In the genomic region with DNA sequence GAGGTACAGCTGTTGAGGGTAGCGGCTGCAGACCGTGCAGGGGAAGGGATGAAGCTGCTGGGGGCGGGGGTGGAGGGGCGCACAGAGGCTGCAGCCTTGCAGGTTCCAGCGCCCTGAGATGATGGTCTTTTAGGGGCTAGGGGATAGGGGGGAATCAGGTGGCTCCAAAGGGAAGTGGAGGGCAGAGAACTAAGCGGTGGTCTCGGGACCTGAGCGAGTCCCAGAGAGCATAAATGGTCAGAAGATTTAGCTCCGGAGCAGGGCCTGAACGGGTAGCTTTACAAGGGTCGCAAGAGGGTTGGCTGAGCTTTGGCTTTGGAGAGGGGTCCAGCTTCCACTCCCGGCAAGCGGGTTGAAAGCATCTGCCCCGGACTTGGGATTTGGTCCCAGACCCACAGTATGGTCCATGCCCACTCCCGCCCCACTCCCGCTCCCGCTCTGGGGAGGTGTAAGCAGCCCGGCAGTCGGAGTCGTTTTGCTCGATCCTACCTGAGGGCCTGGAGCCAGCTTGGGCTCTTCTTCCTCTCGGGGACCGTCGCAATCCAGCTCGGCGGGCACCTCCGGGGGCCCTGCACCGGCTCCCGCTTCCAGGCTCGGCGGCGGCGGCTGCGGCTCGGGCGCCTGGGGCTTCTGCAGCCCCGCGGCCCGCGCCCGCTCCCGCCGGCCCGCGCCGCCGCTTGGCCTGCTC, we compare ENCODE assay signal across 8 mouse cellular contexts. TPM values are rescaled to one million over a fixed set of nuclear protein-coding genes. Genes with fewer than 3 reads are reported as not detected.
DNase-seq lines count a peak whose midpoint lies in the region; ATAC-seq lines count a peak whose summit lies in the region.

No protein-coding gene starts in this region.

- WGBS in forebrain, embryonic 13.5 days, result 0% methylated on average over 40 of the region's 47 CpGs
- WGBS in hindbrain, embryonic 13.5 days, result under 1% methylated on average over 31 of the region's 47 CpGs
- under 1% methylated on average over 39 of the region's 47 CpGs for WGBS in limb, embryonic 12.5 days
- 0% methylated on average over 42 of the region's 47 CpGs for WGBS in midbrain, embryonic 16.5 days

- H3K9ac ChIP-seq in forebrain, embryonic 13.5 days, result peak overlapping the region; percentile 99
- peak overlapping the region; percentile 99 for H3K9ac ChIP-seq in hindbrain, embryonic 13.5 days
- H3K9ac ChIP-seq in limb, embryonic 12.5 days (replicated peaks), result peak overlapping the region; percentile 95
- peak overlapping the region; percentile 80 for H3K9ac ChIP-seq in midbrain, embryonic 16.5 days (ENCODE audit: low read depth, low read length)

- H3K27me3 ChIP-seq in forebrain, embryonic 13.5 days, result no peaks in the 10 kb centered on the region
- H3K27me3 ChIP-seq in hindbrain, embryonic 13.5 days, result no peaks in the 10 kb centered on the region
- H3K27me3 ChIP-seq in limb, embryonic 12.5 days, result no peaks in the 10 kb centered on the region
- H3K27me3 ChIP-seq in midbrain, embryonic 16.5 days (ENCODE audit: control insufficient read depth, insufficient read depth, low read depth, low read length), result no peaks in the 10 kb centered on the region

- ATAC-seq in cerebellum, adult (ENCODE audit: insufficient number of reproducible peaks, low FRiP score, low TSS enrichment), result peak; percentile 28; the same call in 1 of the 2 replicates
- peak; percentile 74 for ATAC-seq in forebrain, embryonic 13.5 days
- ATAC-seq in hindbrain, embryonic 13.5 days (ENCODE audit: low FRiP score), result peak; percentile 77
- peak; percentile 66 for ATAC-seq in limb, embryonic 12.5 days (ENCODE audit: insufficient number of reproducible peaks, insufficient read depth, low FRiP score, low TSS enrichment, low read depth)
- ATAC-seq in midbrain, embryonic 16.5 days, result peak; percentile 78

- H3K4me1 ChIP-seq in forebrain, embryonic 13.5 days, result peaks cover 39% of the 10 kb centered on the region
- peaks cover 44% of the 10 kb centered on the region for H3K4me1 ChIP-seq in hindbrain, embryonic 13.5 days (replicated peaks)
- peaks cover 17% of the 10 kb centered on the region for H3K4me1 ChIP-seq in limb, embryonic 12.5 days (replicated peaks)
- H3K4me1 ChIP-seq in midbrain, embryonic 16.5 days (ENCODE audit: control insufficient read depth, insufficient read depth, low read length), result peaks cover 18% of the 10 kb centered on the region

- H3K4me3 ChIP-seq in forebrain, embryonic 13.5 days, result peak overlapping the region; percentile 96
- peak overlapping the region; percentile 94 for H3K4me3 ChIP-seq in hindbrain, embryonic 13.5 days
- H3K4me3 ChIP-seq in limb, embryonic 12.5 days (replicated peaks), result peak overlapping the region; percentile 96
- H3K4me3 ChIP-seq in midbrain, embryonic 16.5 days (ENCODE audit: low read depth, low read length), result peak overlapping the region; percentile 77

- peak overlapping the region; percentile 91 for H3K27ac ChIP-seq in forebrain, embryonic 13.5 days
- peak overlapping the region; percentile 94 for H3K27ac ChIP-seq in hindbrain, embryonic 13.5 days
- H3K27ac ChIP-seq in limb, embryonic 12.5 days, result peak overlapping the region; percentile 95
- H3K27ac ChIP-seq in midbrain, embryonic 16.5 days (ENCODE audit: low read length), result peak overlapping the region; percentile 93

- DNase-seq in right cerebral cortex, adult 2 months (ENCODE audit: low spot score in 2 of 2), result peak; percentile 17 to 40
- no peak for DNase-seq in right cerebral cortex, adult 18-20 months
- DNase-seq in thymus, postnatal 10 days (ENCODE audit: low spot score in 2 of 2), result peak; percentile 38 to 61

- H3K4me2 ChIP-seq in forebrain, embryonic 13.5 days, result peak overlapping the region; percentile 98
- peak overlapping the region; percentile 98 for H3K4me2 ChIP-seq in hindbrain, embryonic 13.5 days
- H3K4me2 ChIP-seq in limb, embryonic 12.5 days, result peak overlapping the region; percentile 93
- H3K4me2 ChIP-seq in midbrain, embryonic 16.5 days (ENCODE audit: low read length), result peak overlapping the region; percentile 95

- H3K36me3 ChIP-seq in forebrain, embryonic 13.5 days (ENCODE audit: poor library complexity, severe bottlenecking), result peaks cover 27% of the 10 kb centered on the region
- peaks cover 17% of the 10 kb centered on the region for H3K36me3 ChIP-seq in hindbrain, embryonic 13.5 days
- H3K36me3 ChIP-seq in limb, embryonic 12.5 days, result peaks cover 22% of the 10 kb centered on the region
- H3K36me3 ChIP-seq in midbrain, embryonic 16.5 days (ENCODE audit: control insufficient read depth, insufficient read depth, low read length), result no peaks in the 10 kb centered on the region

- no peaks in the 10 kb centered on the region for H3K9me3 ChIP-seq in forebrain, embryonic 13.5 days (replicated peaks)
- H3K9me3 ChIP-seq in hindbrain, embryonic 13.5 days, result no peaks in the 10 kb centered on the region
- H3K9me3 ChIP-seq in limb, embryonic 12.5 days, result peaks cover 5% of the 10 kb centered on the region; the same call in 1 of the 2 replicates
- no peaks in the 10 kb centered on the region for H3K9me3 ChIP-seq in midbrain, embryonic 16.5 days (replicated peaks; ENCODE audit: control insufficient read depth, low read length, poor library complexity, severe bottlenecking)

RNA-seq across cellular contexts. Expression of gene Fam193b, which starts 0.5 kb away (rescaled TPM):
- 58.1 and 58.7 TPM in 2 replicates for polyA plus RNA-seq in forebrain, embryonic 13.5 days (2015; fragmentation: Nextera tagmentation; extraction: Ambion mirVana)
- 57.0 and 57.1 TPM in 2 replicates for polyA plus RNA-seq in hindbrain, embryonic 13.5 days (2015; fragmentation: Nextera tagmentation; extraction: Ambion mirVana)
- 65.1 and 69.4 TPM in 2 replicates for polyA plus RNA-seq in limb, embryonic 12.5 days (2016; fragmentation: Nextera tagmentation; extraction: Ambion mirVana)
- polyA plus RNA-seq in midbrain, embryonic 16.5 days (2015; fragmentation: Nextera tagmentation; extraction: Ambion mirVana), result 48.3 and 56.3 TPM in 2 replicates

RNA-seq across cellular contexts. Expression of gene Tmed9, which starts 3.1 kb away (rescaled TPM):
- 101 and 120 TPM in 2 replicates for polyA plus RNA-seq in forebrain, embryonic 13.5 days (2015; fragmentation: Nextera tagmentation; extraction: Ambion mirVana)
- 112 and 114 TPM in 2 replicates for polyA plus RNA-seq in hindbrain, embryonic 13.5 days (2015; fragmentation: Nextera tagmentation; extraction: Ambion mirVana)
- polyA plus RNA-seq in limb, embryonic 12.5 days (2016; fragmentation: Nextera tagmentation; extraction: Ambion mirVana), result 122 and 133 TPM in 2 replicates
- 109 and 117 TPM in 2 replicates for polyA plus RNA-seq in midbrain, embryonic 16.5 days (2015; fragmentation: Nextera tagmentation; extraction: Ambion mirVana)

RNA-seq across cellular contexts. Expression of gene B4galt7, which starts 29.3 kb away (rescaled TPM):
- 34.7 and 35.8 TPM in 2 replicates for polyA plus RNA-seq in forebrain, embryonic 13.5 days (2015; fragmentation: Nextera tagmentation; extraction: Ambion mirVana)
- polyA plus RNA-seq in hindbrain, embryonic 13.5 days (2015; fragmentation: Nextera tagmentation; extraction: Ambion mirVana), result 44.8 and 49.8 TPM in 2 replicates
- polyA plus RNA-seq in limb, embryonic 12.5 days (2016; fragmentation: Nextera tagmentation; extraction: Ambion mirVana), result 31.5 and 34.7 TPM in 2 replicates
- polyA plus RNA-seq in midbrain, embryonic 16.5 days (2015; fragmentation: Nextera tagmentation; extraction: Ambion mirVana), result 42.7 and 46.1 TPM in 2 replicates

RNA-seq across cellular contexts. Expression of gene Ddx41, which starts 34.0 kb away (rescaled TPM):
- polyA plus RNA-seq in forebrain, embryonic 13.5 days (2015; fragmentation: Nextera tagmentation; extraction: Ambion mirVana), result 67.3 and 72.1 TPM in 2 replicates
- 55.6 and 55.9 TPM in 2 replicates for polyA plus RNA-seq in hindbrain, embryonic 13.5 days (2015; fragmentation: Nextera tagmentation; extraction: Ambion mirVana)
- polyA plus RNA-seq in limb, embryonic 12.5 days (2016; fragmentation: Nextera tagmentation; extraction: Ambion mirVana), result 77.3 and 80.1 TPM in 2 replicates
- 57.0 and 58.1 TPM in 2 replicates for polyA plus RNA-seq in midbrain, embryonic 16.5 days (2015; fragmentation: Nextera tagmentation; extraction: Ambion mirVana)

RNA-seq across cellular contexts. Expression of gene Dok3, which starts 41.3 kb away (rescaled TPM):
- polyA plus RNA-seq in forebrain, embryonic 13.5 days (2015; fragmentation: Nextera tagmentation; extraction: Ambion mirVana), result 2.1 and 3.7 TPM in 2 replicates
- polyA plus RNA-seq in hindbrain, embryonic 13.5 days (2015; fragmentation: Nextera tagmentation; extraction: Ambion mirVana), result 4.1 and 5.7 TPM in 2 replicates
- 2.4 and 2.7 TPM in 2 replicates for polyA plus RNA-seq in limb, embryonic 12.5 days (2016; fragmentation: Nextera tagmentation; extraction: Ambion mirVana)
- polyA plus RNA-seq in midbrain, embryonic 16.5 days (2015; fragmentation: Nextera tagmentation; extraction: Ambion mirVana), result 5.1 and 5.6 TPM in 2 replicates

Comparison
In these comparisons a context has a peak if more than half of its experiments do, and no peak if none do; other contexts are left out.
1. ATAC-seq: peak in every context shown above with its lines; median percentile 78 in midbrain, embryonic 16.5 days; 77 in hindbrain, embryonic 13.5 days; 74 in forebrain, embryonic 13.5 days; 66 in limb, embryonic 12.5 days; 28 in cerebellum, adult.